8 mouse cellular contexts compared by ENCODE assay signal in genomic region chr11:94149509-94150259, GRCm38 (mm10).
A peak's percentile ranks its signal among the peaks of the same experiment; 100 is the strongest.
DNase-seq lines count a peak whose midpoint lies in the region; ATAC-seq lines count a peak whose summit lies in the region.

No protein-coding gene starts in this region.

- H3K27ac ChIP-seq in embryonic facial prominence, embryonic 10.5 days (replicated peaks) = peak overlapping the region; percentile 79
- no peak overlapping the region for H3K27ac ChIP-seq in liver, embryonic 13.5 days
- H3K27ac ChIP-seq in neural tube, embryonic 13.5 days (replicated peaks) = peak overlapping the region; percentile 93

- H3K36me3 ChIP-seq in embryonic facial prominence, embryonic 10.5 days (replicated peaks) = no peaks in the 10 kb centered on the region
- H3K36me3 ChIP-seq in liver, embryonic 13.5 days = no peaks in the 10 kb centered on the region
- no peaks in the 10 kb centered on the region for H3K36me3 ChIP-seq in neural tube, embryonic 13.5 days

- H3K4me3 ChIP-seq in embryonic facial prominence, embryonic 10.5 days = peak overlapping the region; percentile 59
- peak overlapping the region; percentile 44 for H3K4me3 ChIP-seq in liver, embryonic 13.5 days (replicated peaks)
- H3K4me3 ChIP-seq in neural tube, embryonic 13.5 days = peak overlapping the region; percentile 45

- no peaks in the 10 kb centered on the region for H3K9me3 ChIP-seq in embryonic facial prominence, embryonic 10.5 days
- H3K9me3 ChIP-seq in liver, embryonic 13.5 days (replicated peaks) = no peaks in the 10 kb centered on the region
- H3K9me3 ChIP-seq in neural tube, embryonic 13.5 days = no peaks in the 10 kb centered on the region

- peaks cover 71% of the 10 kb centered on the region for H3K27me3 ChIP-seq in embryonic facial prominence, embryonic 10.5 days (replicated peaks; ENCODE audit: low read depth, poor library complexity, severe bottlenecking)
- peaks cover 65% of the 10 kb centered on the region for H3K27me3 ChIP-seq in liver, embryonic 13.5 days
- H3K27me3 ChIP-seq in neural tube, embryonic 13.5 days = no peaks in the 10 kb centered on the region

- no peak overlapping the region for H3K9ac ChIP-seq in liver, embryonic 13.5 days
- H3K9ac ChIP-seq in neural tube, embryonic 13.5 days = peak overlapping the region; percentile 80

- peak; percentile 41 to 42; a peak in 3 of 4 replicates for ATAC-seq in hematopoietic stem cell, adult 5-6 weeks (replicated peaks in 1 of 2; ENCODE audit: insufficient read depth in 1 of 2, low FRiP score in 2 of 2, low TSS enrichment in 1 of 2, low read depth in 1 of 2, poor library complexity in 2 of 2, severe bottlenecking in 2 of 2)
- no peak for ATAC-seq in liver, embryonic 13.5 days (ENCODE audit: low read depth)
- ATAC-seq in neural tube, embryonic 13.5 days (ENCODE audit: low read depth) = 0 out of 2 replicates have a peak, but pooled peaks have one; percentile 17

- H3K4me1 ChIP-seq in embryonic facial prominence, embryonic 10.5 days = peaks cover 27% of the 10 kb centered on the region
- peaks cover 16% of the 10 kb centered on the region for H3K4me1 ChIP-seq in liver, embryonic 13.5 days (replicated peaks)
- peaks cover 40% of the 10 kb centered on the region for H3K4me1 ChIP-seq in neural tube, embryonic 13.5 days (replicated peaks)

- WGBS in embryonic facial prominence, embryonic 10.5 days = 22% methylated on average over 16 of the region's 16 CpGs
- WGBS in liver, embryonic 13.5 days (ENCODE audit: insufficient replicate concordance) = 19% methylated on average over 16 of the region's 16 CpGs
- 24% methylated on average over 16 of the region's 16 CpGs for WGBS in neural tube, embryonic 13.5 days

- H3K4me2 ChIP-seq in liver, embryonic 13.5 days = peak overlapping the region; percentile 66
- H3K4me2 ChIP-seq in neural tube, embryonic 13.5 days = peak overlapping the region; percentile 80

- peak; percentile 40 for DNase-seq in thymus, postnatal 4 days
- no peak for DNase-seq in thymus, postnatal 25 days
- DNase-seq in embryonic facial prominence, embryonic 10.5 days (ENCODE audit: low spot score) = peak; percentile 71
- DNase-seq in liver, embryonic 13.5 days = no peak
- no peak for DNase-seq in spleen, postnatal 4 days (ENCODE audit: low spot score in 2 of 2)
- no peak for DNase-seq in layer of hippocampus, postnatal 14 days (ENCODE audit: low spot score in 2 of 2)

Comparison
In these comparisons a context has a peak if more than half of its experiments do, and no peak if none do; other contexts are left out.
1. DNase-seq: peak in thymus, postnatal 4 days (single experiment) and embryonic facial prominence, embryonic 10.5 days (single experiment); none in thymus, postnatal 25 days (single experiment), liver, embryonic 13.5 days (single experiment), spleen, postnatal 4 days (0 of 2) and layer of hippocampus, postnatal 14 days (0 of 2).
2. Peak in every context shown above with its lines, with median percentiles within 50 percentile points of each other: H3K4me3 ChIP-seq.